Mouse (Mus musculus) hindbrain, embryonic 14.5 days (tissue): Measurements from ENCODE around the gene Slc35f4. TPM values are rescaled to one million over a fixed set of nuclear protein-coding genes. Genes with fewer than 3 reads are reported as not detected.

ENCODE experiments used
- ATAC-seq: fragments of 200-750 bp; cut with Nextera tagmentation; 2 replicates; pipeline ENCODE4 v1.8.0; 2017; ENCODE audit warnings: moderate number of reproducible peaks, mild to moderate bottlenecking, moderate TSS enrichment, moderate library complexity; ENCODE audit not compliant: low FRiP score
- DNase-seq: peaks from one replicate; pipeline ENCODE4 v3.0.0-alpha.2; 2015; ENCODE audit warnings: low spot score
- H3K27ac ChIP-seq: fragments of 300-500 bp; sonication (generic); 2 replicates; pipeline ENCODE4 v1.5.1; 2014; ENCODE audit warnings: mild to moderate bottlenecking, moderate library complexity
- H3K27me3 ChIP-seq: fragments of 300-500 bp; sonication (generic); 2 replicates; pipeline ENCODE4 v1.6.1; 2014; ENCODE audit warnings: mild to moderate bottlenecking, low read length, mixed read lengths; ENCODE audit not compliant: control insufficient read depth, insufficient read depth
- H3K36me3 ChIP-seq: fragments of 300-500 bp; sonication (generic); replicated peaks from 2 replicates; pipeline ENCODE4 v1.6.1; 2014; ENCODE audit not compliant: control insufficient read depth, insufficient read depth
- H3K4me1 ChIP-seq: fragments of 300-500 bp; sonication (generic); replicated peaks from 2 replicates; pipeline ENCODE4 v1.6.1; 2014; ENCODE audit warnings: antibody characterized with exemption, low read length, mixed read lengths; ENCODE audit not compliant: control insufficient read depth, insufficient read depth
- H3K4me2 ChIP-seq: fragments of 300-500 bp; sonication (generic); replicated peaks from 2 replicates; pipeline ENCODE4 v1.6.1; 2014; ENCODE audit warnings: mild to moderate bottlenecking, moderate library complexity
- H3K4me3 ChIP-seq: fragments of 300-500 bp; sonication (generic); replicated peaks from 2 replicates; pipeline ENCODE4 v1.5.1; 2014; ENCODE audit warnings: mild to moderate bottlenecking, low read length
- H3K9ac ChIP-seq: fragments of 300-500 bp; sonication (generic); 2 replicates; pipeline ENCODE4 v1.6.1; 2014
- H3K9me3 ChIP-seq: fragments of 300-500 bp; sonication (generic); 2 replicates; pipeline ENCODE4 v1.6.1; 2016; ENCODE audit warnings: low read length; ENCODE audit not compliant: control insufficient read depth
- WGBS: fragments of 180-500 bp; shearing (Covaris S2); extraction: QIAGEN DNeasy Blood & Tissue Kit; methylation state at CpG from one replicate; pipeline ENCODE4 v1.1.7; 2014; 5-methylcytosine and 5-hydroxymethylcytosine counted together
- polyA plus RNA-seq: library from polyadenylated mRNA; unstranded; fragments of >200 nt; fragmentation: Nextera tagmentation; extraction: Ambion mirVana; gene quantifications from 2 replicates; pipeline ENCODE4 v1.2.1, GENCODE M21; 2014

Gene Slc35f4
- 20.8 and 25.5 TPM in 2 replicates for polyA plus RNA-seq

DNA sequence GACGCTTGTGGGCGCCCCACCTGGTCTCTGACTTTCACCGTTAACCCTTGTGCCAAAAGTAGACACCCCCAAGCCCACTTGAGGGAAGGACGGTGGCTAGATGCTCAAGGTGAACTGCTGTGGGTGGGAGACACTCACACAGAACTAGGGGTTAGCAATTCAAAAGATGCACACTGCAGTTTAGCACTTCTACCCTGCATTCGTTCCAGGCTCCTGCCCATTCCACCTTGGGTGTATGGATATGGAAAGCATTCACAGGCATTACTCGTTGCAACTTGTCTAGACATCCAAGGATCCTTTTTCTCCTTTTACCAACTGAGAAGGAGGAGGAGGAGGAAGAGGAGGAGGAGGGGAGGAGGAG is at the start of gene Slc35f4:
Gene Slc35f4 (minus strand): TSS at position 116 of the 361 bp plus-strand sequence.
- WGBS = 9% methylated on average over 6 of the region's 6 CpGs

GRCm38 (mm10) chr14:49568369-49568768 is 42.5 kb upstream of the Slc35f4 start:
- no peak for DNase-seq
- no peaks in the 10 kb centered on the region for H3K36me3 ChIP-seq
- H3K4me2 ChIP-seq = no peak overlapping the region
- no peak overlapping the region for H3K27ac ChIP-seq
- H3K4me1 ChIP-seq = no peaks in the 10 kb centered on the region
- H3K27me3 ChIP-seq = no peaks in the 10 kb centered on the region
- H3K4me3 ChIP-seq = no peak overlapping the region
- H3K9me3 ChIP-seq = no peaks in the 10 kb centered on the region
- ATAC-seq = no peak
- no peak overlapping the region for H3K9ac ChIP-seq

More for the DNA sequence above, at the start of gene Slc35f4:
- DNase-seq = peak; percentile 32
- peak within 1 kb of the TSS; percentile 69 for H3K27ac ChIP-seq
- H3K4me2 ChIP-seq = peak within 1 kb of the TSS; percentile 75
- peak within 1 kb of the TSS; percentile 59 for H3K4me3 ChIP-seq
- peaks cover 4% of the 10 kb centered on the region; the same call in 1 of the 2 replicates for H3K4me1 ChIP-seq
- H3K36me3 ChIP-seq = no peaks in the 10 kb centered on the region
- no peaks in the 10 kb centered on the region for H3K27me3 ChIP-seq
- peak within 1 kb of the TSS; percentile 72 for H3K9ac ChIP-seq
- peak; percentile 70 for ATAC-seq
- H3K9me3 ChIP-seq = no peaks in the 10 kb centered on the region

DNA sequence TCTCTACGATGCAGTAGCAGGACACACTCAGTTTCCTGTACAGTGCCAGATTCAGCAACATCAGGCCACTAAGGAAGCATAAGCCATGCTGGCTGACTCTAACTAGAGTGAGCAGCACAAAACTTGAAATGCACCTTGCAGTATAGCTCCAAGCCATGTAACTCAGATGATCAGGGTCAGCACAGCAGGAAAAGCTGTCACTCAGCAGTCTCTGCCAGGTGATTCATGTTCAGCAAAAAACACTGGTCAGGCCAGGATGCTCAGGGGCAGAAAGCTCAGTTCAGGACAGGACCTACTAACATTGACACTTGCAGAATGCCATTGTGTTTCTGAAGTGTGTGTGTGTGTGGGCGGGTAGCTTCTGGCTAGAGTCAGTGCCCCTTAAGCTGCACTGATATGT is 34.9 kb upstream of the Slc35f4 start:
- H3K9me3 ChIP-seq = no peaks in the 10 kb centered on the region
- ATAC-seq (no peak), DNase-seq (no peak)
- no peak overlapping the region for H3K27ac ChIP-seq
- H3K4me1 ChIP-seq = no peaks in the 10 kb centered on the region
- H3K4me3 ChIP-seq = no peak overlapping the region
- H3K36me3 ChIP-seq = no peaks in the 10 kb centered on the region
- H3K4me2 ChIP-seq = no peak overlapping the region
- no peaks in the 10 kb centered on the region for H3K27me3 ChIP-seq
- H3K9ac ChIP-seq = no peak overlapping the region
- WGBS = 85% methylated on average over 2 of the region's 2 CpGs

DNA sequence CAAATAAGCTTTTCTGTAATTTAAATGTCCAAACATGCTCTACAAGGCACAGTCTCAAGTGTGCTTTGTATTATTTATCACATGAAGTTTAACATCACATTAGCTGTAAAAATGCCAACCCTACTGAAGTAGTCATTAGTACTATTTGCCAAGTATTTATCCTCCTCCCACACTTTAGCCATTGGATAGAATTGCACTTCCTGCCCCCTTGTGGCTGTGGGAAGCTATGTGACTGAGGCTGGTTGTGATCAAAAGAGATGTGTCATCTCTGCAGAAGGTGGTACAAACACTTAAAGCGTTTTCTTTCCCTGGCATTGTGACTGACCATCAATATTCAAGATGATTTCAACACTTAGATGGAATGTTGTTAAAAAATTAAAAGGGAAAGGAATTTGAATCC is 14.3 kb upstream of the Slc35f4 start:
- Histone ChIP-seq H3K4me1 (no peaks in the 10 kb centered on the region), H3K4me3 (no peak overlapping the region), H3K27ac (no peak overlapping the region), H3K36me3 (no peaks in the 10 kb centered on the region), H3K9me3 (no peaks in the 10 kb centered on the region), H3K27me3 (no peaks in the 10 kb centered on the region), H3K4me2 (no peak overlapping the region), H3K9ac (no peak overlapping the region)
- WGBS = 44% methylated on average over 1 of the region's 1 CpGs
- peak; percentile 46; the same call in 1 of the 2 replicates for ATAC-seq
- DNase-seq = peak; percentile 37

DNA sequence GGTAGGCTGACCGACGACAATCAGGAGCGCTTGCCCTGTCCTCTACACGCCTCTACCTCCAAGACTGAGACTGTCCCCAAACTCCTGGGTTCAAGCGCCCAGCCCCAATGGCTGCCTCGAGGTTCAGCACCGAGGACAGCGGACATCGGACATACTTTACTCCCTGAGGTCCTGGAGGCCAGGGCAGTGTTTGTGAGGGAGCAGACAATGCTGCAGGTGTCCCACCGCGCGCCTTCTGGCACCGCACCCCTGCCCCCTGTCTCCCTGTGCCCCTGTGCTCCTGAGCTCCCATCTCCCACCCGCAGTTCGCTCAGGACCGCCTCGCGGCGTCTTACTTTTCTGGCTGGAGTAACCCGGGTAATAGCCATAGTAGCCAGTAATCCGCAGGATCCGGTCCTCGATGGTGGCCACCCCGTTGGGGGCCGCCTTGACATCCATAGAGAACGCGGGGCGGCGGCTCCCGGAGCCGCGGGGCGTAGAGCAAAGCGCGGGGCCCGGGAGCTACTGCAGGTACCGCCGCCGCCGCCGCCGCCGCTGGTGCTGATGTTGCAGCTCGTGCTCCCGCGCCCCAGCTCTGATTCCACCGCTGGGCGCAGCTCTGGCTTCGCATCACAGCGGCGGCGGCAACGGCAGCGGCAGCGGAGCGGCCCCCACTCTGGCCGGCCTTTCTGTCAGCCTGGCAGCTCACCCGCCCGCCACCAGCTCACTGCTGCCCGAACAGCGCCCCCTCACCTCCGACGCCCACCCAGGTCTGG is 493 bp downstream of the Slc35f4 start:
- H3K4me1 ChIP-seq = peaks cover 4% of the 10 kb centered on the region; the same call in 1 of the 2 replicates
- H3K27ac ChIP-seq = peak overlapping the region; percentile 69
- peak; percentile 84 for ATAC-seq
- H3K9me3 ChIP-seq = no peaks in the 10 kb centered on the region
- H3K4me3 ChIP-seq = peak overlapping the region; percentile 59
- H3K36me3 ChIP-seq = no peaks in the 10 kb centered on the region
- H3K9ac ChIP-seq = peak overlapping the region; percentile 72
- peak; percentile 63 for DNase-seq
- H3K4me2 ChIP-seq = peak overlapping the region; percentile 75
- 1% methylated on average over 59 of the region's 63 CpGs for WGBS
- H3K27me3 ChIP-seq = no peaks in the 10 kb centered on the region

DNA sequence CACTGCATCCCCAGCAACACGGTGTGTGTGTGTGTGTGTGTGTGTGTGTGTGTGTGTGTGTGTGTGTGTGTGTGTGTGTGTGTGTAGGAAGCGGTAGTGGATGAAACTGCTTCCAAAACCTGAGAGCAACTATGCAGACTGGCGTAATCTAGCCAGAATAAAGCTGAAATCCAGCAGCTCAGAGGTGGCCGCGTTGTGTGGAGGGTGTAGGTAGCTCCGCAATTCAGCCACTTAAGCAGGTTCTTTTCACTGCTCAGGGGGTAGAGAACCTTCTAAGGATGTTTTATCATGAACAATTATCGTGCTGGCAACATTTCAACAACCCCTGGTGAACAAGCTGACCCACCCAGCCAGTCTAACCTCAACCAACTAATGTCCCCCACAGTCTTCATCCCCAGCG is 1.2 kb downstream of the Slc35f4 start:
- Histone ChIP-seq H3K36me3 (no peaks in the 10 kb centered on the region), H3K4me3 (peak overlapping the region; percentile 59), H3K9me3 (no peaks in the 10 kb centered on the region), H3K4me2 (peak overlapping the region; percentile 75), H3K4me1 (peaks cover 4% of the 10 kb centered on the region; the same call in 1 of the 2 replicates), H3K9ac (peak overlapping the region; percentile 72), H3K27me3 (no peaks in the 10 kb centered on the region), H3K27ac (no peak overlapping the region)
- 75% methylated on average over 8 of the region's 8 CpGs for WGBS
- DNase-seq = no peak
- peak; percentile 32 for ATAC-seq

DNA sequence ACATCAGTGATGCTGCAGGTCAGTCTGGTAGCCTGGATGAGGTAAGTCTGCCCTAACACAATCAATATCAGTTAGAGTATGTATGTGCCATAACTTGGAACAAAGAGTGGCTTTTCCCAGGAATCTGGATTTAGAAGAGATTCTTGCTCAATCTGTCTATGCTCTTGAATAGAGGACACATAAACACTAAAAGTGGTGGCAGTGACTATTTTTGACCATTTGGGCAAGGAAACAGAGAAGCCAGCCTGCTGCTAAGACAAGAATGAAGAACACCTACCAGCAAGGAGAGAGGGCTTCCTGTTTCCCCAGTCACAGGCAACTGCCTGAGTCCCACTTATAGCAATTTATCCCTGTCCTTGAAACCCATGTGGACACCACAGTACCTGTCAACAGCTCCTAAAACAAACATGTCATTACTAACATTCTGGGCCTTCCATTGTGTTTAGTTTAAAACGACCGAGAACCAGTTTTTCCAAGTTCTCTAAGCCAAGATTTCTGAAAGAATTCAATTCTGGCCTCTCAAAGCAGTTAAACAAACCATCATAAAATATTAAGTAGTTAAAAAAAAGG is 10.7 kb downstream of the Slc35f4 start:
- no peaks in the 10 kb centered on the region for H3K9me3 ChIP-seq
- no peak overlapping the region for H3K4me3 ChIP-seq
- no peak overlapping the region for H3K27ac ChIP-seq
- no peaks in the 10 kb centered on the region for H3K4me1 ChIP-seq
- DNase-seq (no peak), ATAC-seq (no peak)
- H3K4me2 ChIP-seq = no peak overlapping the region
- 86% methylated on average over 2 of the region's 2 CpGs for WGBS
- no peak overlapping the region for H3K9ac ChIP-seq
- no peaks in the 10 kb centered on the region for H3K27me3 ChIP-seq
- H3K36me3 ChIP-seq = no peaks in the 10 kb centered on the region

GRCm38 (mm10) chr14:49514137-49514536 is 11.7 kb downstream of the Slc35f4 start:
- 69% methylated on average over 2 of the region's 2 CpGs for WGBS
- H3K27ac ChIP-seq = no peak overlapping the region
- ATAC-seq = no peak
- no peak overlapping the region for H3K4me2 ChIP-seq
- H3K9me3 ChIP-seq = no peaks in the 10 kb centered on the region
- no peak overlapping the region for H3K4me3 ChIP-seq
- no peaks in the 10 kb centered on the region for H3K4me1 ChIP-seq
- no peak overlapping the region for H3K9ac ChIP-seq
- no peaks in the 10 kb centered on the region for H3K36me3 ChIP-seq
- H3K27me3 ChIP-seq = no peaks in the 10 kb centered on the region
- no peak for DNase-seq

- H3K27me3 ChIP-seq = no peaks in the 10 kb centered on the region
- H3K9me3 ChIP-seq = no peaks in the 10 kb centered on the region
- DNase-seq = no peak
- no peak overlapping the region for H3K4me2 ChIP-seq
- no peak for ATAC-seq
- no peaks in the 10 kb centered on the region for H3K4me1 ChIP-seq
- WGBS = 82% methylated on average over 1 of the region's 1 CpGs
- no peak overlapping the region for H3K4me3 ChIP-seq
- H3K9ac ChIP-seq = no peak overlapping the region
- no peaks in the 10 kb centered on the region for H3K36me3 ChIP-seq
- H3K27ac ChIP-seq = no peak overlapping the region
Measured at GRCm38 (mm10) chr14:49495192-49495591, 30.7 kb downstream of the Slc35f4 start.
